Mouse (Mus musculus): ENCODE data around the gene Ell.
"Not testable (repeated sequence)": the region's sequence is repeated elsewhere in the genome, so short reads cannot be mapped to it uniquely, and the experiment has no call there.

Gene Ell

GRCm38 (mm10) chr8:70562802-70563201 lies 23.5 kb downstream of the Ell start:
- no peak for DNase-seq (ENCODE audit: low read depth, low spot score)

DNA sequence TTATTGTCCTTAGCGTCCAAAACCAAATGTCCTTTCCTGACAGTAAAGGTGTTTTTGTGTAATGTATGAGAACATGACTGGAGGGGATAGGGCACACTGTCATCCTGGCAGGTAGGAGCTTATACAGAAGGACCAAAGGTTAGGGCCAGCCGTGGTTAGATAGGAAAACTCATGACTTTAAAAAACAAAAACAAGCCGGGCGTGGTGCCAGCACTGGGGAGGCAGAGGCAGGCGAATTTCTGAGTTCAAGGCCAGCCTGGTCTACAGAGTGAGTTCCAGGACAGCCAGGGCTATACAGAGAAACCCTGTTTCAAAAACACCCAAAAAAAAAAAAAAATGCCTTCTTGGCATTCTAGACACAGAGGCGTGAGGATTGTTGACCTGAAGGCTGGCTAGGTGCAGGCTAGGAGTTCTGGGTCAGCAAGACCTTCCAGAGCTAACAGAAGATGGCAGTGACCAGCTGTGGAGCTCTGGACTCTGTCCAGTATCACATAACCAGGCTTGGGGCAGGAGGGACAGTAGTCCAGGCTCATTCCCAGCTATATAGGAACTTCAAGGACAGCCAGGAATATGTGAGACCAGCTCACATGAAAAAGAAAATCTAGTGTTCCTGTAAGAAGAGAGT lies 24.6 kb downstream of the Ell start:
- no peak for DNase-seq (ENCODE audit: low read depth, low spot score)

DNA sequence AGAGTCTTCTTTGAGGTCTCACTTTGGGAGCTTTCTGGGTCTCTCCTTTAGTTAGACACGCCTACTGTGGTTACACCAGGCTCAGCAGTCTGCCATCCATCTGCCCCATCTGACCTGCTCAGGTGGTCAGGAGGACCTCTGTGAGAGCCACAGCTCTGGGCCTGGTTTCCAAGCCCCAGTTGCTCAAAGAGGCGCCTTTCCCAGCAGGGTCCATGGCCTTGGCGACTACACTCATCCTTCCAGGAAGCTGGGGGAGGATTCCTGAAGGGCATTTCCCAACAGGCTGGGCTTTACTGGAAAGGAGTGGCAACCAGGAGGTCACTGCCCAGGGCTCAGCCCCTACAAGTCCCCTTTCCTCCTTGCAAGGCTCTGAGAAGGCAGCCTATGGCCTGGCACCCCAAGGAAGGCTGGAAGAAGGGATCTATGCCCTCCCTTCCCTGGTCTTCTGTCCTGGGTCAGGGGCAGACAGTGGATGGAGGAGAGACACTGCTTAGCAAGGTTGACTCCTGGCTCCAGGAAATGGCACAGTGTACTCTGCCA lies 25.5 kb downstream of the Ell start:
- no peak for DNase-seq (ENCODE audit: low read depth, low spot score)

- DNase-seq (ENCODE audit: low read depth, low spot score) = no peak
These were observed 26.3 kb downstream of the Ell start for GRCm38 (mm10) chr8:70565561-70565960.

- no peak for DNase-seq (ENCODE audit: low read depth, low spot score)
These were observed 31.1 kb downstream of the Ell start for GRCm38 (mm10) chr8:70570360-70570759.

- DNase-seq (ENCODE audit: low read depth, low spot score) = no peak
These were observed 31.7 kb downstream of the Ell start for GRCm38 (mm10) chr8:70570990-70571389.

- DNase-seq (ENCODE audit: low read depth, low spot score) = no peak
These were observed 35.0 kb downstream of the Ell start for GRCm38 (mm10) chr8:70574302-70574701.

- DNase-seq (ENCODE audit: low read depth, low spot score) = no peak
These were observed 35.7 kb downstream of the Ell start for GRCm38 (mm10) chr8:70574915-70575314.

DNA sequence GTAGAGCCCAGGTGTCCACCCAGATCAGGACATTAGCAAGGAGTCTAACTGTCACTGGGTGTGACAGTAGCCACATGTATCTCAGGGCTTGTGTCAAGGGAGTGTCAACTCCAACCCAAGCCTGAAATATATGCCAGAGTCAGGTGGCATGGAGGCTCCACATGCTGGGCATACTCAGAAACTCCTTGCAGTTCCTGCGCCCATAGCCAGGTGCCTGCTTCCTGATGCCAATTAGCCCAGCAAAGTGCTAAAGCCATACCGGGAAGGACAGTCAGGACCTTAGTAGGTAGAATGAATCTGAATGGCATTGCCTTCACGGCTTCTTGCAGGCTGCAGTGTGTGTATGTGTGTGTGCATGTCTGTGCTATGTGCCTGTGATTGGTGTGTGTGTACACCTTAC lies 38.0 kb downstream of the Ell start:
- no peak for DNase-seq (ENCODE audit: low read depth, low spot score)

GRCm38 (mm10) chr8:70583476-70584387 lies 44.5 kb downstream of the Ell start:
- DNase-seq (ENCODE audit: low read depth, low spot score) = no peak

DNA sequence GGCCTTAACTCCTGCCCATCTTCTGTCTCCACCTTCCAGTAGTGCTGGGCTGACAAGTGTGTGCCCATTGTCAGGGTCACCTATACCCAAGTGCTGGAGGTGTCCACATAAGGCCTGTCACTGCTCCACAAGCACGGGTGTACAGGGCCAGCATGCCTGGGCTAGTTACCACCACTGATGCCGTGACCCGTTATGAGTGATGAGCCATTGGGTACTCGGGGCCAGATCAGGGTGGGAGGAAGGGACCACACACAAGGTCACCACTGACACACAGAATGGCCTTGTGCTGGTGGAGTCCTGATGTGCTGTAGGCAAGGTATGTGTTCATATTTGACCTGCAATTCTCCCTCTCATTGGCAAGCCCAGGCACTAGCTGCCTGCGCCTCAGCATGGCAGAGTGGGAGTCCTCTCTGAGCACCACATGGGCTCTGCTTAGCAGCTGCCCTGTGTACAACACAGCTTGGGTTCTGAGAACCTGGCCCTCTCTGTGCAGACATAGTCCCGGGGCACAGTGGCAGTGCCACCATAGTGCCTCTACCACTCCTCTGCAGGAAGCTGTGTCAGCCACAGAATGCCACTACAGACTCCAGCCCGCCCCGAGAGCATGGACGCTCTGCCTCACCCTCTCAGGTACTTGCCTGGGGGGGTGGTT lies 45.5 kb downstream of the Ell start:
- no peak for DNase-seq (ENCODE audit: low read depth, low spot score)

GRCm38 (mm10) chr8:70585258-70585652 lies 46.0 kb downstream of the Ell start:
- no peak for DNase-seq (ENCODE audit: low read depth, low spot score)

DNA sequence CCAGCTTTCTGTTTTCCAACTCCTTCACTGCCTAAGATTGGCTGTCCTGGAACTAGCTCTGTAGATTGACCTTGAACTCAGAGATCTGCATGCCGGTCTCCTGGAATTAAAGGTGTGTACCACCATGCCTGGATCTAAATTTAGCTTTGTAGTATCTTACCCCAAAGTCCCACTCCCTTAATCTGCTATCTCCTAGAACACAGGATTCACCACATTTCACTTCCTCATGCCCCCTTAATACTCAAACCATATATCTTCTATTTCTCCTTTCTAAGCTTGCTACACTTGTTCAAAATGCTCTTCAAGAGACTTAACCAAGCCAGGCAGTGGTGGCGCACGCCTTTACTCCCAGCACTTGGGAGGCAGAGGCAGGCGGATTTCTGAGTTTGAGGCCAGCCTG lies 48.7 kb downstream of the Ell start:
- not testable (repeated sequence) for DNase-seq (ENCODE audit: low read depth, low spot score)

GRCm38 (mm10) chr8:70591569-70591968 lies 52.3 kb downstream of the Ell start:
- no peak for DNase-seq (ENCODE audit: low read depth, low spot score)

- DNase-seq (ENCODE audit: low read depth, low spot score) = no peak
These were observed 53.9 kb downstream of the Ell start for GRCm38 (mm10) chr8:70593173-70593572.

DNA sequence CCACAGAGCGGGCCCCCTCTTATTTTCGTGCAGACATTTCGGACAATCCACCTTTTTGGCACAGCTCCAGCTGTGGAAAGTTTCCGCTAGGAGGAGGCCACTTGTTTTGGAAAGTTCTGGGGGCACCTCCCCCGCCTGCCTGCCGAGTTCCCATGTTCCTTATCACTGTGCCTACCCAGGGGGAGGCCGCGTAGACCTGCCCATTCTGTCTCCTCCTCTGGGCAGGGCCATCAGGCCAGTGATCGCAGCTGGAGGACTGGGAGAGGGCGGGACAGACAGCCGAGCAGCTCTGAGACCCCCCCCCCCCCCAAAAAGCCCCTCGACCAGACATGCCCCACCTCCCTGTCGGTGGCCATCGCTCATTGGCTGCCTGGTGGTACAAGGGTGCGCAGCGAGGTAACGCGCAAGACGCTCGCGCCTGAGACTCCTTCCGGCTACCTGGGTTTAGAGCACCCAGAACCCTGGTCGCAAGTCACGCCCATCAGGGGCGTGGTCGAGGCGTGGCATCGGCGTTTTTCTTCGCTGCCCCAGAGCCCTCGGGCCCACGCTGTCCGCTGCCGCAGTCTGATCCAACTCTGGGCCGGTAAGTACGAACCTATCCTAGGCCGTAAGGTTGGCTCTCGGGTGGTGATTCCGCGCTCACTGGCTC lies 54.8 kb downstream of the Ell start, which contains the start of gene Isyna1:
TSS of gene Isyna1 (plus strand) at position 413 of the 649 bp plus-strand sequence.
- peak; percentile 93 for DNase-seq (ENCODE audit: low read depth, low spot score)

- no peak for DNase-seq (ENCODE audit: low read depth, low spot score)
These were observed 55.6 kb downstream of the Ell start for GRCm38 (mm10) chr8:70594621-70595564.

GRCm38 (mm10) chr8:70595811-70596210 lies 56.6 kb downstream of the Ell start:
- DNase-seq (ENCODE audit: low read depth, low spot score) = no peak

DNA sequence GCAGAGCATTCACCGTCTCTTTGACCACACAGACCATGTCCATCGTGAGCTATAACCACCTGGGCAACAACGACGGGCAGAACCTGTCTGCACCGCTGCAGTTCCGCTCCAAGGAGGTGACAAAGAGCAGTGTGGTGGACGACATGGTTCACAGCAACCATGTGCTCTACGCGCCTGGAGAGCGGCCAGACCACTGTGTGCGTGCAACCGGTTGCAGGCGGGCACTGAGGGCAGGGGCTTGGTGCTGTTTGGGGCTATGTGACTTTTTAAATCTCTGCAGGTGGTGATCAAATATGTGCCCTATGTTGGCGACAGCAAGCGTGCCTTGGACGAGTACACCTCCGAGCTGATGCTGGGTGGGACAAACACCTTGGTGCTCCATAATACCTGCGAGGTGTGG lies 57.0 kb downstream of the Ell start:
- no peak for DNase-seq (ENCODE audit: low read depth, low spot score)

- no peak for DNase-seq (ENCODE audit: low read depth, low spot score)
These were observed 57.6 kb downstream of the Ell start for GRCm38 (mm10) chr8:70596775-70597416.

Data from WW6 (cell line).